Mouse (Mus musculus) erythroblast, embryonic 14.5 days (primary cell): ENCODE measurements around the gene Rnf169.

Experiments used
- GATA1 ChIP-seq: IDR thresholded peaks from 2 replicates; pipeline ENCODE4 v1.6.1; 2012; ENCODE audit warnings: low read length, inconsistent platforms, mixed read lengths
- TAL1 ChIP-seq: IDR thresholded peaks from 3 replicates; pipeline ENCODE4 v1.6.1; 2012; ENCODE audit warnings: low read length, inconsistent platforms, mixed read lengths

DNA sequence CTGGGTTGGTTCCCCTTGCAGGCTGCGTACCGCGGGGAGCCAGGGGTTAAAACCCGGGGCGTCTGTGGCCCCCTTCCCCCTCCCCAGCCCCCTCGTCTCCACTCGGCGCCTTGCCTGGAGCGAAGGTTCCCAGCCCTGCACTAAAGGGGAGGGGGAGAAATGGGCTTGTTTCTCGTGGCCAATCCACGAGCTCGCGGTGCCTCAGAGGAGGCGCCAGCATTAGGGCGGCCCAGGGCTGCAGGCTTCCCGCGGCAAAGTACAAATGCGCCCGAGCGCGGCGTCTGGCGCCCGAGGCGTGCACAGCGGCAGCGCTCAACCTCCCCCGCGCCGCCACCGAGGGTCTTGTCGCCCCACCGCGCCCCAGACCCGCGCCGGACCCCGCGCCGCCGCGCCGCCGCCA lies 25.5 kb upstream of the Rnf169 start, which contains the start of gene Chrdl2:
- TF ChIP-seq GATA1 = no peak
- no peak for TF ChIP-seq TAL1
